Mouse (Mus musculus): ENCODE data around the gene Ascl2. TPM values are rescaled to one million over a fixed set of nuclear protein-coding genes. Genes with fewer than 3 reads are reported as not detected.

Ascl2 gene
- polyA plus RNA-seq (2012; rRNA removed), result 0.91 and 0.97 TPM in 2 replicates

DNA sequence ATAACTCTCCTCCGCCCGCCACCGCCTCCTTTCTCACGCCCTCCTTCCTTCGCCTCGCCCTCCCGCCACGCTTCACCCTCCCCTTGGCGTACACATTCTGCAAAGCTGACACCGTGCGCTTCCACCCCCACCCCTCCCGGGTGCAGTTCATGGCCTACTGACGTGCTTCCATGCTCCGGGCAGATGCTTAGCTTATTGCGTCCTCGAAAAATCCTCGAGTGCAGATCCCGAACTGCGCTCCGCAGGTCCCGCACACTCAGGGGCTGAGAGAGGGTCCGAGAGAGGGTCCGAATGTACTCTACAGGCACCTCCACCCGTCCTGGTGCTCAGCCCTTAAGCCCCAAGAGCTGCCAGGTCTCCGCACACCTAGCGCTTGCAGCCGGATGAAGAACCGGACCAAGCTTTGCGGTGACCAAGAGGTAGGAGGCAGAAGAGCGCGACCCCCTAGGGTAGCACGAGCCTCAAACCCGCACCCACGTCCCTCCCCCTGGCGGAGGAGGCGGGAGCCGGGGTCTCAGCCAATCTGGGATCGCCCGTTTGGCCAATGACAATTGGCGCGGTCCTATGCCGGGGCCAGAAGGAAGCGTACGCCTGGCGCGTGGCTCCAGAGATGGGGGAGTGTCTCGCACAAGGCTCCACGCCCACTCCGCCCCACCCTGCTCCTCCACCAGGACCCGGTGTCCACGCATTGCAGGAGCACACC is at the start of gene Ascl2:
Gene Ascl2, minus strand, starts transcription at position 456 of the 703 bp plus-strand sequence.

DNA sequence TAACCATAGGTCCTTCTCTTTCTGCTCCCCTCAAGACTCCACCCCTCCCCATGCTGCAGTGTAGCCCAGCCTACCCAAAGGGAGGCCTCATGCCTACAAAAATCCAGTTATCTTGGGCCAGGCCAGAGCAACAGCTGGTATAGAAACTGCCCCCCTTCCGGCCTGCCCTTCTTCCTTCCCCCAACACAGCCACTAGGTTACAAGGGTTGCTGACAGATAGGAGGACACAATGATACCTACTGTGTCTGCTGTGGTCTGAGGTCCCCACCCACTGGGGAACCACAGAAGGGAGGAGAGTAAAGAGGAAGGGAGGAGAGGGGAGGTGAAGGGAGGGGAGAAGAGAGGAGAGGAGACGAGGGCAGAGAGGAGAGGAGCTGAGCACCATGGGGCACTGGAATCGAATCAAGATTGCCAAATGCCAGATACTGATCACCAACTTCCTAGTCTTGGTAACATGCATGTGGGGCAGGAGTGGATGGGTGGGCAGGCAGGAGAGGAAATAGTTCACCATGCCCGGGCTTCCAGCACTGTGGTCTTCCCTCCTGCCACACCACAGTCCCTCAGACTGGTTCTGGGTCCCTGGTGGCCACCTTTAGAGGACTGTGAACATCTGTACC is 35.8 kb upstream of the Ascl2 start, which contains the start of gene Tspan32:
Gene Tspan32, plus strand, starts transcription at position 320 of the 617 bp plus-strand sequence.

GRCm38 (mm10) chr7:142931028-142931427 is 38.0 kb downstream of the Ascl2 start, which contains the start of gene Th:
Th (minus strand) TSS chr7:142931128.

Other genes with a start within 250 kb of the Ascl2 start
- gene Ins2, start 225.9 kb downstream of the Ascl2 start, polyA plus RNA-seq (2012; rRNA removed), result 0.44 and 0.63 TPM in 2 replicates
- 12.1 and 19.5 TPM in 2 replicates for gene Th, start 38.1 kb downstream of the Ascl2 start, polyA plus RNA-seq (2012; rRNA removed)
- 0.42 and 0.60 TPM in 2 replicates for gene Tspan32, start 35.8 kb upstream of the Ascl2 start, polyA plus RNA-seq (2012; rRNA removed)
- gene Cd81, start 83.5 kb upstream of the Ascl2 start, polyA plus RNA-seq (2012; rRNA removed), result 183 and 270 TPM in 2 replicates
- 129 and 130 TPM in 2 replicates for gene Tssc4, start 100.0 kb upstream of the Ascl2 start, polyA plus RNA-seq (2012; rRNA removed)
- gene Trpm5, start 125.4 kb upstream of the Ascl2 start, polyA plus RNA-seq (2012; rRNA removed), result 2.9 and 10.2 TPM in 2 replicates
- 0.90 and 1.7 TPM in 2 replicates for gene Kcnq1, start 137.1 kb upstream of the Ascl2 start, polyA plus RNA-seq (2012; rRNA removed)

Measured in central nervous system, embryonic 14 days (tissue).